Mouse (Mus musculus) neural tube, embryonic 14.5 days (tissue): Measurements from ENCODE around the gene Jup. TPM values are rescaled to one million over a fixed set of nuclear protein-coding genes. Genes with fewer than 3 reads are reported as not detected.
"Not testable (repeated sequence)": the region's sequence is repeated elsewhere in the genome, so short reads cannot be mapped to it uniquely, and the experiment has no call there.

Experiments used
- ATAC-seq: fragments of 200-750 bp; cut with Nextera tagmentation; 2 replicates; pipeline ENCODE4 v1.8.0; 2017; ENCODE audit warnings: low read depth, mild to moderate bottlenecking, moderate TSS enrichment, moderate library complexity
- H3K27ac ChIP-seq: fragments of 300-500 bp; sonication (generic); 2 replicates; pipeline ENCODE4 v1.5.1; 2014; ENCODE audit warnings: low read depth, mild to moderate bottlenecking, control low read depth, low read length, moderate library complexity, mixed read lengths
- H3K27me3 ChIP-seq: fragments of 300-500 bp; sonication (generic); 2 replicates; pipeline ENCODE4 v1.6.1; 2014; ENCODE audit warnings: low read length; ENCODE audit not compliant: control insufficient read depth, insufficient read depth
- H3K36me3 ChIP-seq: fragments of 300-500 bp; sonication (generic); 2 replicates; pipeline ENCODE4 v1.6.1; 2014; ENCODE audit warnings: low read length, mixed read lengths; ENCODE audit not compliant: control insufficient read depth, insufficient read depth
- H3K4me1 ChIP-seq: fragments of 300-500 bp; sonication (generic); 2 replicates; pipeline ENCODE4 v1.6.1; 2014; ENCODE audit warnings: low read length; ENCODE audit not compliant: control insufficient read depth, insufficient read depth
- H3K4me2 ChIP-seq: fragments of 300-500 bp; sonication (generic); 2 replicates; pipeline ENCODE4 v1.6.1; 2014; ENCODE audit warnings: mild to moderate bottlenecking, low read depth, low read length, control low read depth
- H3K4me3 ChIP-seq: fragments of 300-500 bp; sonication (generic); 2 replicates; pipeline ENCODE4 v1.5.1; 2014; ENCODE audit warnings: low read depth, low read length, control low read depth, mixed read lengths
- H3K9ac ChIP-seq: fragments of 300-500 bp; sonication (generic); replicated peaks from 2 replicates; pipeline ENCODE4 v1.6.1; 2014; ENCODE audit warnings: low read depth, mild to moderate bottlenecking, control low read depth, low read length, mixed read lengths
- H3K9me3 ChIP-seq: fragments of 300-500 bp; sonication (generic); 2 replicates; pipeline ENCODE4 v1.6.1; 2016; ENCODE audit warnings: low read length; ENCODE audit not compliant: control insufficient read depth
- WGBS: fragments of 180-500 bp; shearing (Covaris S2); extraction: QIAGEN DNeasy Blood & Tissue Kit; methylation state at CpG from one replicate; pipeline ENCODE4 v1.1.7; 2014; 5-methylcytosine and 5-hydroxymethylcytosine counted together
- polyA plus RNA-seq: library from polyadenylated mRNA; unstranded; fragments of >200 nt; fragmentation: Nextera tagmentation; extraction: Ambion mirVana; gene quantifications from 2 replicates; pipeline ENCODE4 v1.2.1, GENCODE M21; 2014

Gene Jup
- polyA plus RNA-seq, 1 experiment from 2014 or later = 43.0 TPM

- 27% methylated on average over 9 of the region's 9 CpGs for WGBS
- Histone ChIP-seq H3K27ac (peak overlapping the region; percentile 87), H3K36me3 (no peaks in the 10 kb centered on the region), H3K4me1 (peaks cover 30% of the 10 kb centered on the region), H3K4me3 (no peak overlapping the region), H3K4me2 (peak overlapping the region; percentile 14; the same call in 1 of the 2 replicates), H3K9me3 (no peaks in the 10 kb centered on the region), H3K27me3 (no peaks in the 10 kb centered on the region), H3K9ac (0 out of 2 replicates have a peak overlapping the region, but pooled peaks have one; percentile 37)
- ATAC-seq = peak; percentile 75
Measured at GRCm38 (mm10) chr11:100332766-100333515, 64.6 kb downstream of the Jup start.

GRCm38 (mm10) chr11:100330816-100331375 is 66.7 kb downstream of the Jup start:
- not testable (repeated sequence) for H3K36me3 ChIP-seq, H3K9ac ChIP-seq, H3K27me3 ChIP-seq, H3K4me3 ChIP-seq, H3K27ac ChIP-seq, H3K9me3 ChIP-seq, H3K4me2 ChIP-seq, ATAC-seq
- peaks cover 26% of the 10 kb centered on the region for H3K4me1 ChIP-seq
- WGBS = 68% methylated on average over 8 of the region's 8 CpGs

GRCm38 (mm10) chr11:100330235-100330634 is 67.3 kb downstream of the Jup start:
- no peaks in the 10 kb centered on the region for H3K36me3 ChIP-seq
- H3K27me3 ChIP-seq = no peaks in the 10 kb centered on the region
- H3K9ac ChIP-seq = no peak overlapping the region
- ATAC-seq = no peak
- H3K9me3 ChIP-seq = no peaks in the 10 kb centered on the region
- 35% methylated on average over 16 of the region's 16 CpGs for WGBS
- peaks cover 24% of the 10 kb centered on the region for H3K4me1 ChIP-seq
- no peak overlapping the region for H3K4me3 ChIP-seq
- no peak overlapping the region for H3K4me2 ChIP-seq
- H3K27ac ChIP-seq = no peak overlapping the region

DNA sequence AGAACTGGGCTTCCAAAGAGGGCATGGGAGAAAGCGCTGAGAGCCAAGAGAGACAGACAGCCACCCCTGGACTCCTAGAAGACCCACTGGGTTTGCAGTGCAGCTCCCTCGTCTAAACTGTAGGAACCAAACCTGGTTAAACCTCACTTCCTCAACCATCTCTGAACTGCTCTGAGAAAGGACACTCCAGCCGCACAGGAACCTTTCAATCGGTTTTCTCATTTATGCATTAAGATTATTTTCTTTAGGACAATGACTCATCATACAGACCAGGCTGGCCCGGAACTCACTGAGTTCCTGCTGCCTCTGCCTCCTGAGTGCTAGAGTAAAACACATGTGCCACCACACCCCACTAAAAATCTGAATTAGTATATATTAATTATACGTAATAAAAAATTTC is 69.8 kb downstream of the Jup start:
- no peak for ATAC-seq
- no peak overlapping the region for H3K9ac ChIP-seq

DNA sequence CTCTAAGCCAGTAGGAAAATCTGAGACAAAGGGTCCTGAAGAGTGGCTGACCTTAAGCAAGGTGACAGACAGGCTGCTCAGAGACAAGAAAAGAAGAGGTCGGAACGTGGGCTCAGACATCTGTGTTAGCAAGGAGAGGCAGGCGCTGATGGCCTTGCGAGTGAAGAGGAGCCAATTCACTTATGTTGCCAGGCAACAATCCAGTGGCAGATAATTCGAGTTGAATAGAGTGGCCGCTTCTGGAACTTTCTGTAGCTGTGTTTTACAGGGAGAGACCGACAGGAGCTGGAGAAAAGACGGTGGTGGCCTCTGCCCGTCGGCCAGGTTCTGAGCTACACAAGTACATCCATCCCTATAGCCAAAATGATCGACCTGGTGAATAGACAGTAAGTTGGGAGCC is 70.2 kb downstream of the Jup start:
- Histone ChIP-seq H3K9ac (no peak overlapping the region), H3K27ac (no peak overlapping the region)
- WGBS = 49% methylated on average over 11 of the region's 11 CpGs

More for the DNA sequence above, 69.8 kb downstream of the Jup start:
- Histone ChIP-seq H3K27ac (no peak overlapping the region), H3K4me1 (peaks cover 13% of the 10 kb centered on the region; the same call in 1 of the 2 replicates), H3K9me3 (no peaks in the 10 kb centered on the region), H3K4me2 (no peak overlapping the region), H3K27me3 (no peaks in the 10 kb centered on the region), H3K4me3 (no peak overlapping the region), H3K36me3 (peaks cover under 1% of the 10 kb centered on the region; the same call in 1 of the 2 replicates)
- WGBS = 90% methylated on average over 6 of the region's 6 CpGs

DNA sequence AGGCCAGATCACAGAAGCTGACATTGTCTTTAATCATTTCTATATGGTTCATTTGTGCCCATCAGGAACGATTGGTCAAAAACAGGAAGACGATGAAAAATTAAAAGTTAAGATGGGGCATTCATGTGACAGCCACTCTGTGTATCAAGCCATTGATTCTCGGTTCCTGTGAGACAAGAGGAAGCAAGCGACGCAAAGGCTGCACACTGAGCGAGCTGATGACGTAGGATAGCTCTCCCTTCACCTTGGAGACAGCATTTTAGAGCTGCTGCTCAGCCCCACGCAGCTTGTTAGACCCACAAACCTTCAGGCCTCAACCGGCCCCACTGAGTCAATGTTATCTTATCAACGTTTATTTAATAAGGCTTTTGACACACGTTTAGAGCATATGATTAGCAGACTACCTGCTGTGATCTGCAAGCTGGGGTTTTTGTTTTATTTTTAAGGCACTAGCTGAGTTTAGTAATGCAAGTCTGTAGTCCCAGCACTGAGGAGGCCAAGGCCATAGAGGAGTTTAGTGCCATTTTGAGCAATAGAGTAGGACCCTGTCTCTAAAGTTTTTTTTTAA is 72.4 kb downstream of the Jup start:
- no peak overlapping the region for H3K4me2 ChIP-seq
- no peak overlapping the region for H3K27ac ChIP-seq
- H3K36me3 ChIP-seq = peaks cover 16% of the 10 kb centered on the region
- H3K27me3 ChIP-seq = no peaks in the 10 kb centered on the region
- no peak overlapping the region for H3K9ac ChIP-seq
- no peak overlapping the region for H3K4me3 ChIP-seq
- H3K4me1 ChIP-seq = peaks cover 7% of the 10 kb centered on the region; the same call in 1 of the 2 replicates
- 74% methylated on average over 11 of the region's 11 CpGs for WGBS
- no peak for ATAC-seq
- no peaks in the 10 kb centered on the region for H3K9me3 ChIP-seq

More for the DNA sequence above, 70.2 kb downstream of the Jup start:
- H3K4me3 ChIP-seq = no peak overlapping the region
- no peak overlapping the region for H3K4me2 ChIP-seq
- H3K36me3 ChIP-seq = peaks cover 4% of the 10 kb centered on the region
- no peak for ATAC-seq
- no peaks in the 10 kb centered on the region for H3K9me3 ChIP-seq
- H3K27me3 ChIP-seq = no peaks in the 10 kb centered on the region
- H3K4me1 ChIP-seq = peaks cover 9% of the 10 kb centered on the region; the same call in 1 of the 2 replicates

- no peak overlapping the region for H3K27ac ChIP-seq
- ATAC-seq = no peak
- 19% methylated on average over 3 of the region's 3 CpGs for WGBS
- H3K9ac ChIP-seq = no peak overlapping the region
- H3K4me2 ChIP-seq = no peak overlapping the region
- peaks cover 4% of the 10 kb centered on the region; the same call in 1 of the 2 replicates for H3K4me1 ChIP-seq
- H3K36me3 ChIP-seq = peaks cover 16% of the 10 kb centered on the region
- no peaks in the 10 kb centered on the region for H3K9me3 ChIP-seq
- H3K27me3 ChIP-seq = no peaks in the 10 kb centered on the region
- H3K4me3 ChIP-seq = no peak overlapping the region
Measured at GRCm38 (mm10) chr11:100323578-100323977, 74.0 kb downstream of the Jup start.

DNA sequence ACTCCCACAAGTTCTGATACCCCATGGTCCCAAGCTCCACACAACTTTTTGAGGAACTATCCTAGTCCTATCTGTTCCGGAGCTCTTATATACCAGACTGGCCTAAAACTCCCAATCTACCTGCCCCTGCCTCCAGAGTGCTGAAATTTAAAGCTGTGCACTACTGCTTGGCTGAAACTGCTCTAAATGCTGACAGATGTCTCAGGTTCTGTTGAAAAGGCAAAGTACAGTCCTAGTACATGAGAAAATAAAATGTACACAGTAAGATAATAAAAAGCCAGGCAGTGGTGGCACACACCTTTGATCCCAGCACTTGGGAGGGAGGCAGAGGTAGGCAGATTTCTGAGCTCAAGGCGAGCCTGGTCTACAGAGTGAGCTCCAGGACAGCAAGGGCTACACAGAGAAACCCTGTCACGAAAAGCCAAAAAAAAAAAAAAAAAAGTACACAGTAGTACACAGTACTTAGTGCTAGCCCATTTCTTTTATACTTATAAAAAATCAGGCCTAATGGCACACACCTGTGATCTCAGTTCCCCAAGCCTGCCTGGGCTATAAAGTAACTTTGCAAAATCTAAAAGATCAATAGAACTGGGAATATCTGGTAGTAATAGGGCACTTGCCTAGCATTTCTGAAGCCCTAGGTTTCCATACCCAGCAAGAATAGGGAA is 74.8 kb downstream of the Jup start:
- H3K9me3 ChIP-seq = no peaks in the 10 kb centered on the region
- no peak overlapping the region for H3K9ac ChIP-seq
- H3K4me3 ChIP-seq = no peak overlapping the region
- peaks cover 4% of the 10 kb centered on the region; the same call in 1 of the 2 replicates for H3K4me1 ChIP-seq
- 70% methylated on average over 3 of the region's 3 CpGs for WGBS
- no peak overlapping the region for H3K27ac ChIP-seq
- no peaks in the 10 kb centered on the region for H3K27me3 ChIP-seq
- ATAC-seq = no peak
- H3K36me3 ChIP-seq = peaks cover 16% of the 10 kb centered on the region
- H3K4me2 ChIP-seq = no peak overlapping the region
